Mouse (Mus musculus): ENCODE measurements around the gene Ddi2.
"Not testable (repeated sequence)": the region's sequence is repeated elsewhere in the genome, so short reads cannot be mapped to it uniquely, and the experiment has no call there.

The Ddi2 gene

DNA sequence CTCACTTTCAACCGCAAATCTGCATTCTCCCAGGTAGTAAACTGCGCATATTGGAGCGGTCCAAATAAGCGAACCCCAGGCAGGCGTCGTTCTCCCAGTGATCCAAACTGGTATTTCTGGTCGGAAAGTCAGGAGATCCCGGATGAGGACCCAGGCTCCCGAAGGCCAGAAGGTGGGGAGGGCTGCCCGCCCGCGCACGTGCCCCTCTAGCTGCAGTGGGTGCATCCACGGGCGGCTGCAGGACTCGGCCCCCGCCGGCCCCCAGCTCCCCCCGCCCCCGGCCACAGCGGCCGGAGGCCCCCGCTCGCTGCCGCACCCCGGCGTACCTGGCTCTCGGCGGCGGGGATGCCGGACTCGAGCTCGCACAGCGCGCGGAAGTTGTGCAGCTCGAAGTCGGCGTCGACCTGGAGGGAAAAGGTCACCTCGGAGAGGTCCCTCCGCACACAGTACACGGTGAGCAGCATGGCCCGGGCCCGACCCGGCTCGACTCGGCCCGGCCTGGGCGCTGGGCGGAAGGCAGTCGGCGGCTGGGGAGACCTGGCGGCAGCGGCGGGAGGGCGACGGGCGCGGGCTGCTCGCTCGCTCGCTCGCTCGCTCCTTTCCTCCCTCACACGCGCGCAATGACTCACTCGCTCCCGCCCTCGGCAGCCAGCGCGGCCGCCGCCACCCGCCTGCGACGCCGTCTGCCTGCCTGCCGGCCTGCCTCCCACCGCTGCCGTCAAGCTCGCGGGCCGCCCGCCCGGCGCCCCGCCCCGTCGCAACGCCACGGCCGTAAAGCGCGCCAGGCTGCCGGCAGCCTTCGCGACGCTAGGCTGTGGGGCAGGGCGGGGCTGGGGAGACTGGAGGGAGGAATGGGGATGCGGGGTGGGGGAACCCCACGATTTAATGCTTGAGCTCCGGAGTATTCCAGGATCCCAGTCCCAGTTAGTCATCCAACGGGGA lies at the start of gene Ddi2:
Ddi2 (minus strand) TSS at position 689 of the 942 bp plus-strand sequence.
- peak; percentile 81 to 88 for DNase-seq (ENCODE audit: low spot score in 2 of 2)

DNA sequence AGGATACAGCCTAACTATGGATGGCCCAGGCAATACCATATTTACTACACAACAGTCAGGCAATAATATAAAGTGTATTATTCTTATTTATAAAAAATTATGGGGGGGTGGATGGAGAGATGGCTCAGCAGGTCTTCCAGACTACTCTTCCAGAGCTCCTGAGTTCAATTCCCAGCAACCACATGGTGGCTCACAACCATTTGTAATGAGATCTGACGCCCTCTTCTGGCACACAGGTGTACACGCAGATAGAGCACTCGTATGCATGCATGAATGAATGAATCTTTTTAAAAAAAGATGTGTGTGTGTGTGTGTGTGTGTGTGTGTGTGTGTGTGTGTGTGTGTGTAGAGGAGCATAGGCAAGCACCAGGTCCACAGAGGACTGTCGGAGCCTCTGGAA lies 49.8 kb upstream of the Ddi2 start:
- DNase-seq (ENCODE audit: low spot score in 2 of 2) = not testable (repeated sequence)

DNA sequence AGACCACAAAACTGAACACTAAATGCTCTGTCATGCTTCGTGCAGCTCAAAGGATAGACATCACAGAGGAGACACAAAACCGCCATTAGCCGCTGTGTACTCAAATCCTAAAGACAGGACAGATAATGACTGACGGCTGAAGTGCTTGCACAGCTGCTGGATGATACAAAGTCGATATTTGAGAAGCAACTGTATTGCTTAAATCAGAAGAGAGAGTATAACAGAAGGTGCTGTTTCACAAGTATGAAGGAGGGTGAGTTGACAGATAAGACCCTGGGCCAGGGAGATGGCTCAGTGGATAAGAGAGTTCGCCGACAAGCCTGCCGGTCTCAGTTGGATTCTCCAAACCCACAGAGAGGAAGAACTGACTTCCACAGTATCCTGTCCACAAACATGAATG lies 48.6 kb upstream of the Ddi2 start:
- no peak for DNase-seq (ENCODE audit: low spot score in 2 of 2)

DNA sequence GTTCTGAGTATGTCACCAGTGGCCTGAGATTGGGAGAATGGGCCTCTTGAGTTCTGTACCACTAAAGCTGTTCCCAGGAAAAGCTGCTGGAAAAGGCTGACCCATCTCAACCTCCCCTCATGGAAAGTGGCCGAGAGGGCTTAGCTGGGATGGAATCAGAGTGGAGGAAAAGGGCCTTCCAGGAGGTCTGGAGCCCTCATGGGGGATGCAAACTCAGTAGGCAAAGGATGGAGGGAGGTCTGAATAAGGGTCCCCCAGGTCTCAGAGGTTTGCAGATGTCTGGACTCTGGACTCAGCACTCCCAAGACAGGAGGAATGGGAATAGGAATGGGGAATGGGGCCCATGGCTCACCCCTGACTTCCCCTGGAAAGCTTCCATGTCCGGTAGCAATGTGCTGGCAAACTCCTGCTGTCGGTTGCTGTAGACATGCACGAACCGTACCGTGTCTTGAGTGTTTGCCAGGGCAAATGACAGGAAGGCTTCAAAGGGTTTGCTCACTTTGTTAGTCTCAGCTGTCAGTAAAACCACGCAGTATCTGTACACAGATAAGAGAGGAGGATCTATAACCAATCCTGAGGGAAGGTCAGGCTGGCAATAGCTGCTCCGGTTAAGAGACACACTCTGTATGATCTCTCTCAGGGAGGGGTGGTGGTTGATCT lies 46.4 kb upstream of the Ddi2 start:
- no peak for DNase-seq (ENCODE audit: low spot score in 2 of 2)

DNA sequence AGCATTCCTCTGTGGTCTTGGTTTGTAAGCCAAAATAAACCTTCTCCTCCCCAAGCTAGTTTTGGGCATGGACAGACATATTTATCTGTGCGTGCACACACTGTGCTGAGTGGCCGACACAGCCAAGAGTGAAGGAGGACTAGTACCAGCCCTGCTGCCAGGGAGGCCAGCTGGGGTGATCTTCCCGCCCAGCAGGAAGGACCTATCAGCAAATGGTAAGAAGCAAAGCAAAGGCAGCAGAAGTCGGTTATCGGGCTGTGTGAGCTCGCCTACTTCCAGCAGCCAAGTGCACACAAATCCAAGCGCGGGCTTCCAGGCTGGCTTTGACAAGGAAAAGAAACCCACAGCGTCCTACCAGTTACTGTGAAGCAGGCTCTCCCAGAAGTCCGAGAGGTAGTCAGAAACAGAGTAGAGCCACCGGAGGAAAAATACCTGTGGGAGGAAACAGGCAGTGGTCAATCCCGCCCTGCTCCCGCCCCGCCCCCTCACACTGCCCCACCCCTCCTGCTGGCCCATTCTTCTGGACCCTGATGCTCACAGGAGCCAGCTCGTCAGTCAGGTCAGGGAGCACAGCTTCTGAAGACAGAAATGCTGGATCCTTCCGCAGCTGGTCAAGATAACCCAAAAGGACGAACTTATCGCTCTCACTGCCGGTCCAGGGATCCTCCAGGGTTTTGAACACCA lies 44.3 kb upstream of the Ddi2 start:
- DNase-seq (ENCODE audit: low spot score in 2 of 2) = no peak

DNA sequence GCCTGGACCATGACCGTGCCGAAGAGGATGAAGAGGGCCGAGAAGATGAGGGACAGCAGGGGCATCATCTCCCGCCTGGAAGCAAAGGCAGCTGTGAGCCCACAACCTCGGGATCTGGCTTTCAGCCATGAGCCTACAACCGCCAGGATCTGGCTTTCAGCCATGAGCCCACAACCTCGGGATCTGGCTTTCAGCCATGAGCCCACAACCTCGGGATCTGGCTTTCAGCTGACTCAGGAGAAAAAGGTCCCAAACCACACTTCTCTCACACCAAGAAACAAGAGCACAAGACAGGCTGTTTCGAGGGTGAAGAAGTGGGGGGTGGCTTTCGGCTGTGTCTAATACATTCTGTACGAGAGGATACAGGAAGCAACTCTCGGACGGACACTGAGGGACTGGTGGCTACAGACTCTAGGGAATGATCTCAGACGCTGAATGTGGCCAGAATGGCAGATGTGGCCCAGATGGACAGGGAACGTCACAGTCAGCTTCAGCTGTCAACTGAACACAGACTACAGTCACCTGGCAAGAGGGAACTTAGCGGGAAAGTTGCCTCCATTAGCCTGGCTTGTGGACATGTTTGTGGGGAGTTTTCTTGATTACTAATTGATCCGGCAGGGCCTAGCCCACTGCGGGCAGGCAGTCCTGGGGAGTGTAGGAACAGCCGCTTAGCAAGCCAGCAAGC lies 43.6 kb upstream of the Ddi2 start:
- no peak for DNase-seq (ENCODE audit: low spot score in 2 of 2)

DNA sequence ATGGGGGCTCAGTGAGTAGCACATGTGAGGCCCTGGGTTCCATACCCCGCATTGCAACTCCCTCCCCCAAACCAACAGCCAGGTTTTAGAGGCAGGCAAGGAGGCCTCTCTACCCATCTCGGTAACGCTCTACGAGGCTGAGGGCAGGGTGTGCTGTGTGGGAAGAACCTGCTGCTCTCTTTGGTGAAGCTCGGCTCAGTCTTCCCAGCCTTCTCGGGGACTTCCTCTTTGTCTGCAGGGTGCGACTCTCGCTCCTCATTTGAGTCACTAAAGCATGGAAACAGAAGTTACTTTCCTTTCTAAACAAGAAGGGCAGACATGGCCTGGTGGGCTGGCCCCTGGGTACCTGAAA lies 43.1 kb upstream of the Ddi2 start:
- peak in 1 of 2 experiments; percentile 16 for DNase-seq (ENCODE audit: low spot score in 2 of 2)

DNA sequence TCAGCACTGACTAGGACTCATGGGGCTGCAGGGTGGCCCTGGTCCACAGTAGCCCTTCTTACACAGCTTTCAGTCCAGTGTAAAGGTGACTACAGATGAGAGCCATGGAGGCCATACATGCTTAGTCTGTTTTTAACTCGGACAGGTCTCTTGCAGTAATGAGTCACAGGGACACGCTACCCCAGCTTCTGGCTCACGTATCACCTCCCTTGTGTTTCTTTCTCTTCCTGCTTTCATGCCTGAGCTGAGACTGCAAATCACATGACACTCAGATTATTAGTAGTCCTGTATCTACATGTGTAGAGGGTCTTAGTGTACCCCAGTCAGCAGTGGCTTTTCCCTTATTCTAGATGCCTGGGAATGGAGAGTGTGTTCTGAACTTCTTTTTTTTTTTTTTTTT lies 41.8 kb upstream of the Ddi2 start:
- DNase-seq (ENCODE audit: low spot score in 2 of 2) = no peak

DNA sequence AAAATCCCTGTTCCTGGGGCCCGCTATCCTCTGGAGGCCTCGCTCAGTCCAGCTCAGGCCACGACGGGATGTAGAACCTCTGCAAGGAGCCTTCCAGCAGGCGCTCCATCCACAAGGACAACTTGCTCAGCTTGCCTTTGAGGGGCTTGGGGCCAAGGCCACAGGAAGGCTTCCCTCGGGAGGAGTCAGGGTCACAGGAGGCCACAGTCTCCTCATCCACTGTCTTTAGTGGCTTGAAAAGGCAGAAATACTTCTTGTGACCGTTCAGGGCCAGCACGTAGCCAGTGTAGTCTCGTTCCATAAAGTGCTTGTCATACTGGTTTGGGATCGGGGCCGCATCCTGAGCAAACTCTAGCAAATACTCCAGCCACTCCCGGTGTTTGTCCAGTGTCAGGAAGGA lies 40.3 kb upstream of the Ddi2 start:
- DNase-seq (ENCODE audit: low spot score in 2 of 2) = no peak

DNA sequence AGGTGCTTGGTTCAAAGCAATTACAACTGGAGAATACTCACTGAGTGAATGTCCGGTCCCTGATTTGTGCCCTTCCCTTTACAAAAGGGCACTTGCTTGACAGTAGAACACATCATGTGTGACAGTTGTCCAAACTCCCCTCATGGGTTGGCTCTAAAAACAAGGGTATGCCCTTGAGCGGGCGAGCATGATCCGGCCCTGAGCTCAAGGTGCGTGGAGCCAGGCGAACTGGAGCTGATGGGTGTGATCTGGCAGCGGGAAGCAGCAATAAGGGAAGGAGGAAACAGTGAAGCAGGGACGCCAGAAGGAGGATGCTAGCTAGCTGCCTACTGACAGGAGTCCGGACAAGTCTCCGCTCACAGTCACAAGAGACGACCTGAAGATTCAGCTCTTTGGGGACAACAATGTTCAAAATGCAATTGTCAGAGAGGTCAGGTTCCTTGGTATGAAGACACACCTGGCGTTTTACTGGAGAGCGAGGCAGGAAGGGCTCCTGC lies 38.9 kb upstream of the Ddi2 start:
- no peak for DNase-seq (ENCODE audit: low spot score in 2 of 2)

DNA sequence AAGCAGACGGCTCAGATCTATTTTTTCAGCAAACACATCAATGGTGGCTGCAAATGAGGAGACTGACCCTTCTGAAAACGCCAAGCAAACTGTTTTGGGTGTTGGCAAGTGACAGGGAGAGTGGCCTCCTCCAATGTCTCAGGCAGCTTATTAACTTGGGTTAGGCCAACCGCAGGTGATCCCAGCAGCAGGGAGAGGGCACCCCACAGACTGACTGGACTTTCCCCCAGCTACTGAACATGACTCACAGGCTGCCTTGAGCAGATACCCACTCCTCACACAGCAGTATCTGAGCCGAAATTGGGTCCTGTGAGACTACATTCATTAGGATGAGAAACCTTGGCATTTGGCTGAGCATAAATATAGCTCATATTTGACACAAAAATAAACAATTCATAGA lies 37.7 kb upstream of the Ddi2 start:
- no peak for DNase-seq (ENCODE audit: low spot score in 2 of 2)

DNA sequence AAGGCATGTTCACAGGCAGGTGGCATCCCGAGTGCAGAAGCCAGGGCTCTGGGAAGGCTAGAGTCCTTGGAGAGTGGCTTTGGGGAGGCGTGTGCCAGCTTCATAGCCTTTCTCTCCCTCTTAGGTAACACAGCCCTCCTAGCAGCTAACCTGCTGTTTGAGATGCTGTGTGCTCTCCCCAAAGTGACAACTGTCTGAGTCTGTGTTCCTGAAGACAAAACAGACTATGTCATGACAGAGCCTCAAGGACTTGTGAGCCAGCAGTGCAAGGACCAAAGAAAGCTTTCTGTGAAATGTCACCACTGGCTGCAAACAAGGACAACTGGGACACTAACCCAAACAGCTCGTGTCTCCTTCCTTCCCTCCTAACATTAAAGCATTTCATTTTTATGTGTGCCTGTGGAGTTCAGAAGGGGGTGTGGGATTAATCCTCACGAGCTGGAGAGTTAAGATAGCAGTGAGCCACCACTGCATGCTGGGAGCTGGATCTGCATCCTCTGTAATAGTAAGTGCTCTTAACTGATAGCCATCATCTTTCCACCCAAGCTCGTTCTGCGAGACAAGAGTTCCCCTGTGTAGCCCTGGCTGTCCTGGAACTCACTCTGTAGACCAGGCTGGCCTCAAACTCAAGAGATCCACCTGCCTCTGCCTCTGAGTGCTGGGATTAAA lies 35.8 kb upstream of the Ddi2 start:
- no peak for DNase-seq (ENCODE audit: low spot score in 2 of 2)

DNA sequence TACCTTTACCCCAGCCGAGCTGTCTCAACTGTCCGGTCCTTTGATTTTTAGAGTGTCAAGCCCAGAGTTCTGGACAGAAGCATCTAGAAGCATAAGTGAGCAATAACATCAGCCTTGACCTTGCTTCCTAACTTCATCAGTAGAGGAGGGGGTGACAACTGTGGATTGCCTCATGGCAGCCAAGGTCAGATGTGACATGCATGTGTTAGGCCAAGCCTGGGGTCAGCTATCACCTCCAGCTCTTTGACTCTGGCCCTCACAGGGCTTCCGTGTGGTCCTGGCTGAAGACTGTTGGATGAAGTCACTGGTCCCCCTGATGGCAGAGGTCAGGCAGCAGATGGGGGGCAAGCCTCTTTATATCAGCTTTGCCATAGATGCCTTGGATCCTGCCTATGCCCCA lies 33.9 kb upstream of the Ddi2 start:
- no peak for DNase-seq (ENCODE audit: low spot score in 2 of 2)

DNA sequence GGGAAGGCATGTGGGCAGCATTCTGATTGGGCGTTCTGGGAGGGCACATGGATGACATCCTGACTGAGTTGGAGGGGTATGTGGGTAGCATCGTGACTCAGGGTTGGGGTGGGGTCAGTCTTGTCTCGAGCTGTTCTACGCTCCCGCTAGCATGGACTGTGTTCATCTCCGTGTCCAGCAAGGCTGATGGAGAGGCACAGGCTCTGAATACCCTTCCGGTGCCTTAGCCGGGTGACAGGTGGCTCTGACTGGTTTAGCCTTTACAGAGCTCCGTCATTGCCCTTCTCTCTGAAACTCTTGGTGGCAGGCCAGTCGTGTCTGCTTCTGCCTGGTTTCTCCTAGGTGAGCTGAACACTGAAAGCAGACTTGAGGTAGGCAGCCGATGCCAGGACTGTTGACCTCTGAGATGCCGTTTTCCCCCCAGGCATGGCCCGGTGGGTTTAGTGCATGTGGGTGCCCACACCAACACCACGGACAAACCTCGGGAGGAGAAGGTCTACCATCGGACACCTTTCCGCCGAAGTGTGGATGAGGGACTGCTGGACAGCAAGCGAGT lies 32.2 kb upstream of the Ddi2 start:
- DNase-seq (ENCODE audit: low spot score in 2 of 2) = no peak

DNA sequence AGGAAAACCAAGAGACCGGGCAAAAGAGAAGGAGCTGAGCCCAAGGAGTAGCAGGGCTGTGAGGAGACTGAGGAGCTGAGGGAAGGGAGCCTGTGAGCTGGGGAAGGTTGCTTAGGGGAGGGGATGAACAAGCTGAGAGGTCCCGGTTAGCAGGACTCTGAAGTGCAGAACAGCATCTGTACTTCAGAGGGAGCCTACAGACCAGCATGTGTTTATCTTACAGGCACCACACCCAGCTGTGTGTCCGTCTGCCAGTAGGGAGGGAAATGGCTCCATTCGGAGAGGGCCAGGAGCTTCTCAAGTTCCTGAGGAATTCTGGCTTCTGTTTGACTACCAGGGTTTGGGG lies 28.8 kb upstream of the Ddi2 start:
- DNase-seq (ENCODE audit: low spot score in 2 of 2) = no peak

DNA sequence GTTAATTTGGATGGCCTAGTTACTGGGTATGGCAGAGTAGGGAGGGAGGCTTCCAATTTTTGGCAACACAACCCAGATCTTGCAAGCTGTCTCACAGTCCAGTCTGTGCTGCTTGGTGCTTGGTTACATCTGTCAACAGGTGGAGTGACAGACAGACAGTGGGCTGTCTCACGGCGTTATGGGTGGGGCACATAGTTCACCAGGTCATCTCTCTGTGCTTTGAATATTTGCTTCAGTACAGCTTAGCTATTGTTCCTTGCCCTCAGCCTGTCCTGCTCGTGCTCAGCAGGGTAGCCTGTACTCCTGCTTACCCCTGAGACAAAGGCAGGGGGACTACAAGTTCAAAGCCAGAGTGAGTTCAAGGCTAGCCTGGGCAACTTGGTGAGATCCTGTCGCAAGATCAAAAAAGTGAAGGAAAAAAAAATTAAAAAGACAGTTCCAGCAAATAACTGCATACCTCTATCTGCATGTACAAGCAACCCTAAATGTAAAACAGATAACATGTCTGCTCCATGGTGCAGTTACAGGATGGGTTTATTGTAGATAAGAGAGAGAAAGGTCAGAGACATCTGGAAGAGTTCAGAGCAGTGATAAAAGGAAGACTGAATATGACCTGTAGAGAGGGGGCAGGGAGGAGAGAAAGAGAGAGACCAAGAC lies 28.3 kb upstream of the Ddi2 start:
- DNase-seq (ENCODE audit: low spot score in 2 of 2) = no peak

DNA sequence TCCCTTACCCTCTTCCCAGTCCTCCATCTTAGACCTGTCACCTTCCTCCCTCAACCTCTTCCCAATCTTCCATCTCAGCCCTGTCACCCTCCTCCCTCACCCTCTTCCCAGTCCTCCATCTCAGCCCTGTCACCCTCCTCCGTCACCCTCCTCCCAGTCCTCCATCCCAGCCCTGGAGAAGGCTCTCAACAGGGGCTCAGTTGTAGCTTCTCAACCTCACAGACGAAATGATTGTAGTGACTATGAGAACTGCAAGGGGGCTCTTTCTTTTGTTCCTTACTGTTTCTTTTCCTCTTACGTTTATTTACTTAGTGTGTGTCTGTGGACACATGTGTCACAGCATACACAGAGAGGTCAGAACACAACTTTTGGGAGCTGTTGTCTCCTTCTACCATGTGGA lies 27.6 kb upstream of the Ddi2 start:
- DNase-seq (ENCODE audit: low spot score in 2 of 2) = no peak

DNA sequence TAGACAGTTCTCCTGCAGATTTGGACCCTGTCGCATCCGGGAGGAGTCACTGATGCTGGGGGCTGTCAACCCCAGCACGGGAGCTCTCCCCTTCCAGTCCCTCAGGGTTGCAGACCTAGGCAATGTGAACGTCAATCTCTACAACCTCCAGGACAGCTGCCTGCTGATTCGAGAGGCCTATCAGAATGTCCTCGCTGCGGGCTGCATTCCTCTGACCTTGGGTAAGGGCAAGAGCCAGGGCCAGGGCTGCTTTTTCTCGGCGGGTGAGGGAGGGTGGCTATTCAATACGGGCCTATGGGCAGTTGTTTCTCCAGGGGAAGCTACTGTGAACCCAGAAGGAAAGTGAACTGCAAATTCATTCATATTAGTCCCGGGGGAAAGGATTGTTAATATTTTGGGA lies 26.3 kb upstream of the Ddi2 start:
- DNase-seq (ENCODE audit: low spot score in 2 of 2) = no peak

DNA sequence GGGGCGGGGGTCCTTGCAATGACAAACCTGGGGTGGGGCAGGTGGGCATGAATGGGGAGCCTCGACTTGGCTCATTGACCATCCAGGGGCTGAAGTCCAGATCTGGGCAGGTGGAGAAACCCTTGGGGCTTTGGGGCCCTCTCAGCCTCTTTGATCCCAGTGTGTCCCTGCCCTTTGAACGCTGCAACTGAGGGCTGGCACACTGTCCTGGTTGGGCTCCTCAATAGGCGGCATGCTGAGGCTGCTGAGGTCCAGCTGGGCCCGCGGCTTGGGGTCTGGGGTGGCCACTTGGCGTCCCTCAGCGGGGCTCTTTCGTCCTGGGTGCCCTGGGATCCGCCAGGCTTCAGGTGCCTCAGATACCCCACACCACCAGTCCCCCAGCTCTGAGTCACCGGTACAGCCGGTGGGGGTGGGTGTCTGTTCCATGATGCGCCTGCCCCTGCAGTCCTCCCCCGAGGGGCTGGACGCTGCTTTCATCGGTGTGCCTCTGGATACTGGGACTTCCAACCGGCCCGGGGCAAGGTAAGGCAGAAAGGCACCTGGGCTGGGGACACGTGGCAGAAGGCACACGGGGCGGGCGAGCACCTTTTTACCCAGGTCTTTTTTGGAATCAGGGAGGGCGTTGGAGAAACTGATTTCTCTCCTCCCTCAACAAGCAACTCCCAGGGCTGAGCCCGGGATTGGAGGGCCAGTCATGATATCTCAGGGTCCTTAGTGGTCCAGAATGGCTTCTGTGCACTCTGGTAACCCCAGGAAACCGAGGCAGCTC lies 23.5 kb upstream of the Ddi2 start, which contains the start of gene Agmat:
Agmat (plus strand) TSS at position 95 of the 769 bp plus-strand sequence.
- no peak for DNase-seq (ENCODE audit: low spot score in 2 of 2)

DNA sequence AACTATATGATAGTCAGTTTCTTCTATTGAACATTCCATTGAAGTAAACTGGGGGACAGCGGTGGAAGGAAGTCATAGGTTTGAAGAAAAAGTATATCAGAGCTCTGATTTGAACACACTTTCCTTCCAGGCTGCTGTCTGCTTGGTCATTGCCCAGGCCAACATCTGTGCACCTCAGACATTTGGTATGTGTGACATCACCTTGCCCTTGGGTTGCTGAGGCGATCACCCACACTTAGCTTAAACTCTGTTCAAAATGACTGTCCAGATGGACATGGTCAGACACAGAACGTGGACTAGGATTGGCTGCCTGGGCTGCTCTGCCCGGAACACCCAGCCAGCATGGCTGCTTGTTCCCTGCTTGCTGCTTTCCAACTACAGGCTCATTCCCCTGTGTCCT lies 19.2 kb upstream of the Ddi2 start:
- DNase-seq (ENCODE audit: low spot score in 2 of 2) = no peak

All from natural killer cell, adult 2 months (primary cell).